Mouse (Mus musculus) lung, postnatal 10 days (tissue): ENCODE data around the gene C87436.

Source experiments
- DNase-seq: peaks from one replicate; pipeline ENCODE4 v3.0.0; 2021

The C87436 gene

GRCm38 (mm10) chr6:86438272-86439118, at the start of gene C87436:
C87436 (plus strand) TSS chr6:86438374.
- peak; percentile 96 for DNase-seq

GRCm38 (mm10) chr6:86388461-86388860, 49.7 kb upstream of the C87436 start:
- no peak for DNase-seq

GRCm38 (mm10) chr6:86391326-86391725, 46.8 kb upstream of the C87436 start:
- DNase-seq: no peak

DNA sequence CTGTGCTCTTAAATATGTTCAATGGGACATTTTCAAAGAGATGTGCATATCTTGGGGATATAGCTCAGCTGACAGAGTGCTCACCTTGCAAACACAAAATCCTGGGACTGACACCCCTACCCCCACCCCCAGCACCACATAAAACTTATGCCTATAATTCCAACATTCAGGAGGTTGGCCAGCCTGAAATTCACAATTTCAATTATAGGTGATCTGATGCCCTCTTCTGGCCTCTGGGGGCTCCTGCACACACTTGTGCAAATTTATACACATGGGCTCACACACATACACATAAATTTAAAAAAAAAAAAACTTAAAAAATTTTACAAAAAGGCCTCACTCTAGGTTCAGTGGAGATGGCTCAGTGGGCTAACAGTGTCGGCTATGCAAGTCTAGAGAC, 45.0 kb upstream of the C87436 start:
- DNase-seq: no peak

- DNase-seq: no peak
Observed at GRCm38 (mm10) chr6:86394078-86394720, 44.0 kb upstream of the C87436 start.

GRCm38 (mm10) chr6:86395021-86395420, 43.2 kb upstream of the C87436 start:
- no peak for DNase-seq

DNA sequence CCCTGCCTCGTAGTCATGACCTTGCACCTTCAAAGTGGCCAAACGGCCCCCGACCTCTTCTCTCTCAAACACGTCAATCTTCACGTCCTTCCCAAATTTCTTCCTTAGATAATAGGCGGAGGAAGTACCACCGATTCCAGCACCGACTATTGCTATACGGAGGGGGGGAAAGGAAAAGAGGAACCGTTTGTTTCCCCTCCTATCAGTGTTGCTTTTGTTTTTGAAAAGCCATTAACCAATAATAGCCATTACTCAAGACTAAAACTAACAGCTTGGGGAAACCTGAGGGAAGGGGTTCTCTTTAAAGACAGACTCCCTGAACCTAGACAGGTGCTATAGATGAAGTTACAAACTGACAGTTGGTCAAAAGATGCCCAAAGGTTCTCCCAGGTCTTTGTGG, 42.2 kb upstream of the C87436 start:
- DNase-seq: no peak

DNA sequence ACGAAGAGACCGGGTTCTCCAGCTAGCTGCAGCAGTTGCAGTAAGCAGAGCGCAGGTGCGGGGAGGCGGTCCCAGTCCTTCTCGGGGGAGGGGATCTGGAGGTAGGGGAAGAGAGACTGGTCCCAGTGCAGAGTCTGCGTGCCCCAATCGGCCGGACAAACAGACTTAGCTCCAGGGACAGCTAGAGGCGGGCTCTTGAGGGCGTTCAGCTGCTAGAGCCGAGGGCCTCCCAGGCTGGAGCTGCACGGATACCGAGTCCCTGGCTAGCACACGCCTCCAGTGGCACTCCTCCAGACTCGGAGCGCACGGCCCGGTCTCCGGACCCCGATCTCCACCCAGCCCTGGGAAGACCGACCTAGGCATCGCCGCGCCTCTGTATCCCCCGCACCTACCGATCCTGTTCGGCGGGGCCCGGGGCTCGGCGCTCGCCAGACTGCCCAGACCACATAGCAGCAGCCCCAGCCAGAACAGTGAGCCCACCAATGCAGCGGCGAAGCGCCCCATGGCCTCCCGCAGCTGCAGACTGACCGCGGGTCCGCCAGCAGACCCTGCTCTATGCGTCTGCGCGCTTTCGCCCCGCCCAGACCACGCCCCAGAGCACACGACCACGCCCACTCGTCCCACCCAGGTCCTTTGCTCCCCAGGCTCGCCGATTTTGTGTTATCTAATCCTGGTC, 41.5 kb upstream of the C87436 start, which contains the start of gene Pcyox1:
Gene Pcyox1 (minus strand): TSS at position 574 of the 676 bp plus-strand sequence.
- peak; percentile 91 for DNase-seq

DNA sequence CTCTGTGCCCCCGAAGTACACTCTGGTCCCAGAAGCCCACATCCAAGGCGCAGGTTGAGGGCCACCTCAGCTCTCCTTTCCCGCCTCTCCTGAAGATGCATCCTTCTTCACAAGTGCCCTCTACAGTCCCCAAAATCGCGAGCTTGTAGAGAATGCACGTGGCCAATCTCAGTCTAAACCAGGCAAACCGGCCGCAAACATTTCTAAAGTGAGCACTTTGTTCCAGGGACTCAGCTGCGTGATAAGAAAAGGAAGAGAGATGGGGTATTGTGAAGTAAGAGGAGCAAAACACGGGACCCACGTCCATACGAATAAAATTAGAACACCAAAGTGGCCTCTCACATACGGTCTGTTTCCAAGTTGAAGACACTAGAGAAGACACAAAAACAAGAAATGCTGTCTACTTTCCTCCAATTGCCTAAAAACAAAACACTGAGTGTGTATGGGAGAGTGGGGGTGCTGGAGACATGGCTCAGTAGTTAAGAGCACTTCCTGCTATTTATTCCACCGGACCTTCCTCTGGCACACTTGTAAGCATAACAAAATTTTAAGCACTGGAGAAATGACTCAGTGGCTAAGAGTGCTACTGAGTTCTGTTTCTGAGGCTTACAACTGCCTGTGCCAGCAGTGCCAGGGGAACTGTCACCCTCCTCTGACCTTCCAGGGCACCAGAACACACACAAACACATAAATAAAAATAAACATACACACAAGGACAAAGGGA, 40.8 kb upstream of the C87436 start:
- no peak for DNase-seq

DNA sequence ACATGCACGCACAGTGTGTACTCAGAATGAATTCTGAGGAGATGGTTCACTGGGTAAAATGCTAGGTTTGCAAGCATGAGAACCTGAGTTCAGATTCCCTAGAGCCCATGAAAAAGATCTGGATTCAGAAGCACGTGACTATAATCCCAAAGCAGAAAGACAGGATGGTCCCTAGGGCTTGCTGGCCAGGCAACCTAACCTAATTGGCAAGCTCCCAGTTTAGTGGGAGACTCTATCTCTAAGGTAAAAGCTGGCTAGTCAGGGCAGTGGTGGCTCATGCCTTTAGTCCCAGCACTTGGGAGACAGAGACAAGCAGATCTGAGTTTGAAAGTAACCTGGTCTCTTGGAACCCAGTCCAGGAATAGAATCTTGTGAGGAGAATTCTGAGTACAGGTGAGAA, 39.2 kb upstream of the C87436 start:
- DNase-seq: no peak

GRCm38 (mm10) chr6:86399995-86400394, 38.2 kb upstream of the C87436 start:
- DNase-seq: no peak

GRCm38 (mm10) chr6:86400972-86401371, 37.2 kb upstream of the C87436 start:
- peak; percentile 89 for DNase-seq

- no peak for DNase-seq
Observed at GRCm38 (mm10) chr6:86402681-86403607, 35.2 kb upstream of the C87436 start.

DNA sequence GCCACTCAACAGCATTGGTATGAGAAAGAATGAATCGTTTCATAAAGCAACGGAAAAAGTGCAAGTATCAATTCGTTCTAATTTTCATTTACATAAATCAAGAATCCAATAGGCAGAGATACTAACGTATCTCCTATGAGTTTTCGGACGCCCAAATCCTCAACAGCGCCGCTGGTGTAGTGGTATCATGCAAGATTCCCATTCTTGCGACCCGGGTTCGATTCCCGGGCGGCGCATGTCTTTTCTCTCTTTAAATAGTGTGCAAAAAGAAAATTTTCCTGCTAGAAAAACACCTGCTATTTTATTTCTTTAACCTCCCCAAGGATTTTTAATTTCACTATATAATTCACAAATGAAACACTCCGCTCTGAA, 34.5 kb upstream of the C87436 start:
- peak; percentile 86 for DNase-seq

GRCm38 (mm10) chr6:86404100-86404861, 33.9 kb upstream of the C87436 start, which contains the start of gene Tia1:
Tia1 (plus strand) TSS chr6:86404219.
- DNase-seq: peak; percentile 98

GRCm38 (mm10) chr6:86404996-86405395, 33.2 kb upstream of the C87436 start:
- no peak for DNase-seq

DNA sequence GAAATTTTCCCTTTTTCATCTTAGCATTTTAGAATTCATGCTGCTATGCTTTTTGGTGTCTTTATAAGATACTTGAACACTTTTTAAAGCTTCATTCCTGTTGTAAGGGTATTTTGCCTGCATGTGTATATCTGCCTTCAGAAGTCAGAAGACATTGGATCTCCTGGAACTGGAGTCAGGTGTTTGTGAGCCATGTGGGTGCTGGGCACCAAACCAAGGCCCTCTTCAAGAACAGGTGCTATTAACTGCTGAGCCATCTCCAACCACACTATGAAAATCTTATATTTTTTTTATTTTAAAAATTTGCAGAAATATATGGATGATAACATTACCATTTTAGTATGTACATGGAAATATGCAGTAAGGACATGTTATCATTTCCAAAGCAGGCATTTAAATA, 31.9 kb upstream of the C87436 start:
- DNase-seq: no peak

DNA sequence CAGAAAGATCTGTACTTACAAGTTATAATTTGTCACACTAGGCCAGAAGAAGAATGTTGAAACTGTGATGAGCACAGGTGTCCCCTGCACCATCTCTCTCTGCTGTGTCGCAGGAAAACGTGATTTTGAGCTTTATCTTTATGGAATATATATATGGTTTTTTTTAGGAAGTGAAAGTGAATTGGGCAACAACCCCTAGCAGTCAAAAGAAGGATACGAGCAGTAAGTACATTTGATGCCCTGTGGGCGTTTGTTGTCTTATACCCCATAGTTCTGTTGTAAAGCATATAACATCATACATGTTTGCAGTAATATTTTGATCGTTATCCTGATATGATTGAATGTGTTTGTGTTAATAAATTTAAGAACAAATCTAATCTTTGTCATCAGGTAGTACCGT, 19.5 kb upstream of the C87436 start:
- DNase-seq: no peak

DNA sequence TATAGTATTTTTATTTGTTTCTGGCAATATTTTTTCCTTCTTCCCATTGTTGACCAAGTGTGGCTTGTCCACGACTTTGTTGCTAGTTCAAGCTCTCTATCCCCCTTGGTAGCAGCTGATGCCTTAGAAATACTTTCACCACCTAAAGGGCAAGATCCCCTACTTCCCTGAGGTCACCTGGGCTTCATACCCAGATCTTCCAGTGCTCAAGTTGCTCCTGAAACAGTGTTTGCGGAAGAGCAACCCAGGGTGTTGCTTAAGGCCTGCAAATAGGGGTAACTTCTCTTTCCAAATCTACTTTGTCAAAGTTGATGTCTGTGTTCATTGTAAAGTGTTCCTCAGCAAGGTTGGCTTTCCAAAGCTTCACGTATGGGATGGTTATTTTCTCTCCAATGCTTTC, 18.9 kb upstream of the C87436 start:
- DNase-seq: no peak

DNA sequence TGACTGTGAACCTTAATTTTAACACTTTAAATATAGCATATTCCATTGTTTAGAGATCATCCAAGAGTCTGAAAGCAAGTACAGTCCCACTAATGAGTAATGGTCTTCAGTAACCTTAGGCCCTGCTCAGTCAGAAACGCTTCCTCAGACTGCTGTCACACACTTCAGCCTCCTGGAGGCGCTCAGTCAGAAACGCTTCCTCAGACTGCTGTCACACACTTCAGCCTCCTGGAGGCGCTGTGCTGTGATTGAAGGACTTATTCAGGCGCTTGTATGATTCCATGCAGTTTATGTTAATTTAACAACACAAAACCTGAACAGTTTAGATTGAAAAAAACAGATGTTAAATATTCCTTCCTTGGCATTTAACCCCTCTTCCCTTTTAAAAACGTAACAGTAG, 17.7 kb upstream of the C87436 start:
- DNase-seq: peak; percentile 21

DNA sequence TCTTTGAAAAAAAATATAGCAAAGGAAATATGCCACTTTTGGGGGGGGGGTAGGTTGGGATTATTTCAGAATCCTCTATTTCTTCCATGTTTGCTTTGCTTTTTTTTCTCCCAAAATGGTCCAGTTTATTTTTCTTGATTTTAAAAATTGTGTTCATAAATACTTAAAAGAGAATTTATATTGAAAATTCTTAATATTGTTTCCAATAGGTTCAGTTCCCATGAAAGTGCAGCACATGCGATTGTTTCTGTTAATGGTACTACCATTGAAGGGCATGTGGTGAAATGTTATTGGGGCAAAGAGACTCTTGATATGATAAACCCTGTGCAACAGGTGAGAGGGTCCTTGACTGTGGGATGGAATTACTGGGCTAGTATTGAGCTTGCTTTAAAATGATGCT, 11.8 kb upstream of the C87436 start, which contains the start of gene Gm44790:
Gene Gm44790 (plus strand): TSS at position 301 of the 400 bp plus-strand sequence.
- DNase-seq: no peak
